Mouse (Mus musculus) leukemia stem cell, adult 10-12 weeks (primary cell): ENCODE measurements around the gene Slx4ip. TPM values are rescaled to one million over a fixed set of nuclear protein-coding genes. Genes with fewer than 3 reads are reported as not detected.

ENCODE experiments used
- polyA plus RNA-seq: library from polyadenylated mRNA; stranded (reverse); fragments of >175 nt; gene quantifications from 2 replicates; pipeline ENCODE4 v1.2.3, GENCODE M21; 2012; ENCODE audit warnings: low replicate concordance

Slx4ip gene
- 0.41 and 0.69 TPM in 2 replicates for polyA plus RNA-seq

GRCm38 (mm10) chr2:136891068-136891950 lies at the start of gene Slx4ip, which contains the start of the genes AL731706.1 and Mkks:
Slx4ip (plus strand) TSS chr2:136891218.
AL731706.1 (minus strand) TSS chr2:136891389.
Mkks (minus strand) TSS chr2:136891389.

GRCm38 (mm10) chr2:136885579-136885978 lies 5.4 kb upstream of the Slx4ip start, which contains the start of gene AL731706.2:
AL731706.2 (minus strand) TSS chr2:136885679.

GRCm38 (mm10) chr2:137116025-137116674 lies 225.1 kb downstream of the Slx4ip start, which contains the start of gene Jag1:
Jag1 (minus strand) TSS chr2:137116644.

Other genes starting within 250 kb of the Slx4ip start
- 0.14 TPM in 1 of 2 replicates, not detected in the other for gene Snap25, start 177.8 kb upstream of the Slx4ip start, polyA plus RNA-seq
- gene AL731706.2, start 5.5 kb upstream of the Slx4ip start, polyA plus RNA-seq, result not detected in 2 replicates
- not detected in 2 replicates for gene AL731706.1, start 171 bp downstream of the Slx4ip start, polyA plus RNA-seq
- gene Mkks, start 171 bp downstream of the Slx4ip start, polyA plus RNA-seq, result 0.09 and 0.30 TPM in 2 replicates
- gene Jag1, start 225.4 kb downstream of the Slx4ip start, polyA plus RNA-seq, result 0.11 and 0.87 TPM in 2 replicates